Mouse (Mus musculus) liver, embryonic 14.5 days (tissue): ENCODE results near the gene Cnot8.

Experiments used
- CTCF ChIP-seq: IDR thresholded peaks from 2 replicates; pipeline ENCODE4 v1.5.1; 2016; ENCODE audit warnings: antibody characterized with exemption, low read depth, control low read depth
- EP300 ChIP-seq: IDR thresholded peaks from 2 replicates; pipeline ENCODE4 v1.6.1; 2016; ENCODE audit warnings: antibody characterized with exemption, low read depth

GRCm38 (mm10) chr11:58132026-58132425 is 28.1 kb downstream of the Cnot8 start:
- TF ChIP-seq CTCF (no peak), EP300 (no peak)
